Mouse (Mus musculus): ENCODE measurements around the gene Serinc5.
A peak's percentile ranks its signal among the peaks of the same experiment; 100 is the strongest.
"Not testable (repeated sequence)": the region's sequence is repeated elsewhere in the genome, so short reads cannot be mapped to it uniquely, and the experiment has no call there.

The Serinc5 gene

DNA sequence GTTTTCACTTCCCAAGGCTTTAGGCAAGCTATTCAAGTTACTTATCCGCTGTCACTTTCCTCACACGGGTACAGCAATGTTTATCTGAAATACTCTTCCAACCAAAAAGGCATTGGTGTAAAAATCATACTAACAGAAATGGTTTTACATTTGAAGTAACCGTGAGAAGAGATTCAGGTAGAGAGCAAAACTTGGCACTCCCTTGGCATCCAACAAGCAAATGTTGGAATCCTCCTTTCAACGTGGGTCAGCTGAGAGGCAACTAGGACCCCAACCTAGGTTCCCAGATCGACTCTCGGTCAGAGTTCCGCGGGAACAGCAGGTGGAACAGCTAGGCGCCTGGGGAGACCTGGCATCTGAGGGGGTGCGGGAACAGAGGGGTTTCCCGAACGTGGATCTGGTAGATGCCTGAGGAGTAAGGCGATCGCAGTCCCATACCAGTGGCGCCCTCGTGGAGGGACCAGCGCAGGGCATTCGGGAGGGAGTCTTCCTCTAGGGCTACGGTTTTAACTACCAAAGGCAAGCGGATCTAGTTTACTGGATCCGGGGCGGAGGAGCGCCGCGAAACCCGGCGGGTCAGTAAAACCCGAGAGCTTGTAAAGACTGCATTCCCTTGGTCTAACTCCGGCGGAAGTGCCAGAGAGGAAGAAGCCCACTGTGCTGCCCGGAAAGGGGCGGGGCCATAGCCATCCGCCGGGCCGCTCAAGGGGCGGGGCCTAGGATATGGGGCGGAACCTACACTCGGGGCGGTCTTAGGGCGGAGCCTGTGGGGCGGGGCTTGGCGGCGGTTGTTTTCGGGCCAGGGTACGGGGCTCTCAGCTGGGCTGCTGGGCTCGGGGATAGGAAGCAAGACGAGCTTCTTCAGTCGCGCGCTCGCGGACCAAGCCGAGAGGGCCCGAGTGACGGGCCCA, at the start of gene Serinc5:
Serinc5 (plus strand) TSS at position 781 of the 911 bp plus-strand sequence.
- peak; percentile 97 for DNase-seq

DNA sequence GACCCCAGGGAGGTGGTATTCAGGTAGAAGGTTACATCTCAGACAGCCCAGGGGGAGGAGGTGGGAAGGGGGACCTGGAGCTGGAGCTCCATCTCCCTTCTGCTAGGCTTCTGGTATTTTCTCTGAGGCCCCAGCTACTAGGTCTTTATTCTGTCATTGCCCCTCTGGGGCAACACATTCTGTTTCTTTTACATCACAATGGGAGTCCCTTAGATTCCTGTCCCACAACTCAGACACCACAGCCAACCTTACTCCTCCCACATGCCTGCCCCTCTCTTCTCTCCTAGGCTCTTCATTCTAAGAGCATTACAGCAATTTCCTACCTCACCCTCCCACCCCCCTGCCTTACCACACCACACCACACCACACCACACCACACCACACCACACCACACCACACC, 34.8 kb upstream of the Serinc5 start, which contains the start of gene Spz1:
Spz1 (minus strand) TSS at position 101 of the 400 bp plus-strand sequence.
- DNase-seq = no peak

DNA sequence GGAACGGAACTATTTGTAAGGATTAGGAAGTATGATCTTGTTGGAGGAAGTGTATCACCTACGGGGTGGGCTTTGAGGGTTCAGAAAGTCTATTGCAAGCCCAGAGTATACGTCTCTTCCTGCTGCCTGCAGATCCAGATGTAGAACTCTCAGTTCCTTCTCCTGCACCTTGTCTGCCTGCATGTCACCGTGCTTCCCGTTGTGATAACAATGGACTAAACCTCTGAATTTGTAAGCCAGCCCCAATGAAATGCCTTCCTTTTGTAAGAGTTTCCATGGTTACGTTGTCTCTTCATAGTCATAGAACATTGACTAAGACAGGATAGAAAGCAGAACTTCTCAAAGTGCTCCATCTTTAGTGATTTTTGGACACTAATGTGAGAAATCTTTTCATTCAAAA, 34.2 kb upstream of the Serinc5 start:
- no peak for DNase-seq

DNA sequence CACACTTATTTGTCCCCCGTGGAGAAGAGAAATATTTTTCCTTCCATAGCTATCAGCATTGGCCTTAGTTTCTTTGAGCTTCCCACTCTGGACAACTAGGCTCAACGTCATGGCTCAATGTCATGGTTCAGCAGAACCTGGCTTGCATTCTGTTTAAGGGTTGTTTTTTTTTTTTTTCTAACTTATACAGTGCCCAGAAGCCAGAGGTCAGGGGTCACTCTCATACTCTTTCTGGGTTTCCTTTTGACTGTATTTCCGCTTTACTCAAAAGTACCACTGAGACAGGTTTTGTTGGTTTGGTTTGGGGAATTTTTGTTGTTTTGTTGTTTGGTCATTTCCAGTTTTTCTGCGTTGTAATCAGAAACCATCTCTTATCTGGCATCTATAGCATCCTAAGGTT, 32.7 kb upstream of the Serinc5 start:
- no peak for DNase-seq

DNA sequence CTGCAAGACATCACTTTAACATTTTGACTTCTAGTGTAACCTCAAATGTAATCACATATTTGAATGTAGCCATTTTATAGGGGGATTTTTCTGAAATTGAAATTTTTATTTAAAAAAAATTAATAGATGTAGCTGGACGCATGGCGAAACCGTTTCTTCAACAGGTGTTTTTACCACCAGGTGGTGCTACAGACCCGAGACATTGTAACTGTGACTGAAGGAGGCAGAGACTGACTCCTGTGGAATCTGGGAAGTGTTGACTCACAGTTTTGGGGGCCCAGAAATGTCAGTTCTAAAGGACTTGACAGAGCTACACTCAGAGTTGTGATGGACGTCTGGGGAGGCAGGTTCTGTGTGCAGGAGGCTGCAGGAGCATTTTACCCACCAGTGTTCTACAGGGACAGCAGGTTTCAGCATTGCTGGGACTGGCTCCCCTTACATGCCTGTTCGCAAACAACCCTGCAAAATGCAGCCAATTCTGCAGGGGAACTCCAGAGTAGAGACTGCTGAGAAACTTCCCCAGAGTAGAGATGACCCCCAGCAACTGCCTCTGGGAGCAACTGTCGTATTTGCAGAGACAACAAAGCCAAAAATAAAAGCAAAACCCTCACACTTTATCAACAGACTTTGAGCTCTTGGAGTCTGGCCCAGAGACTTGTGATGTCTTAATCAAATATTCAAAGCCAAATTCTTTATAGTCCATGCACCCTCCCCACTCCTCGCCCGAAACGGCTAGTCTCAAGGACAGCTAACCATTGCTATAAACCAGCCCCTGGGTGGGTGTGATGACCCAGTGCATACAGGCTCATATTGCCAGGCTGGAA, 30.5 kb upstream of the Serinc5 start:
- peak; percentile 60 for DNase-seq

DNA sequence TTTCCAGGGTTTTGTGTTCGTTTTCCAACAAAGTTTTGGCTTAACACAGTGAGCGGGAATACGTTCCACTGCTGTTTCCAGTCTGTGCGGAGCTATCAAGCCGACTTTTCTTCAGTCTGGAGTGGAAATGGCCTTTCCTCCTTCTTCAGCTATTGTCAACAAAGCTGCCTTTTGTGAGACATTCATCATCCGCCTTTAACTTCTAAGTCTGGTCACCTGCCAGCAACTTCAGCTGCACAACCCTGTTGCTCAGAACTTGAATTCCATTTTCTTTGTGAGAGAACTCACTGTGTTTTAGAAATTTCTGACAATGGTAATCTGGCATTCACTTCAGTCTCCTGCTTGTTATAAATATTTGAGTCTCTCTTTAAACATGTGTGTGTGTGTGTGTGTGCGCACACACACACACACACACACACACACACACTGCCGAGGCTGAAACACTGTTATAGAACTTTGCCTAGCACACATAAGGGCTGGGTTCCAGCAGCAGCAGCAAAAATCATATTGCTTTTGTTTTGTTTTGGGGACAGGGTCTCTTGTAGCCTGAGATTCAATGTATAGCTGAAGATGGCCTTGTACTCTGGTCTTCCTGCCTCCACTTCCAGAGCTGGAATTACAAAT, 26.7 kb upstream of the Serinc5 start:
- DNase-seq = no peak

DNA sequence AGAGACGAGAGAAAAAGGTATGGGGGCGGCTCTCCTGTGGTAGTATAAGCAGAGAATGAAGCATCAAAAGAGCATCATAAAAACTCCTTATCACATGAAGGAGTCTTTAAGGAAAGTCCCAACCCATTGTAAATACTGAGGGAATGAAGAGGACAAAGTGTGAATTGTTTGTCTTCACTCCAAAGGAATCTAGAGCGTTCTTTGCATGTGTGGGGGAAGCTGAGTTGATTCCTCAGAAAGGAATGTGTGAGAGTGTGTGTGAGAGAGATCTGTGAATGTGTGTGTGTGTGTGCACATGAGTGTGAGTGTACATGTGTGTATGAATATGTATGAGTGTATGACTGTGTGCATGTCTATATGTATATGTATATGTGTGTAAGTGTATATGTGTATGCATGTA, 22.2 kb upstream of the Serinc5 start:
- DNase-seq = no peak

DNA sequence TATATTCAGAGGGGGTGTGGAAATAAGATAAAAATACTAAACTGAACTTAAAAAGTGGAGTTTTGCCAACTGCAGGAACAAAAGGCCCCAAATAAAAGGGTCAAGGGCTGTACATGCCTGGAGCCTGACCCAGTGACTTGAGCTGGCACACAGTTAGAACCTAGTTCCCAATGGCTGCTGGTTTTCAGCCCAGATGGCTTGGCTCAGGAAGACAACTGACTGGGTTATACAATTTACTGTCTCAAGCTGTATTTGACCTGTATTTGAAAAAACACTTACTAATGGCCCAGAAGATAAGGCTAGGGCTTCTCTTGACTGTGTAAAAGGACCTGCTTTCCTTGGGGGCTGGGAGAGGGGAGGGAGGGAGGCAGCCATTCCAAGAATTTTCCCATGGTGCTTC, 21.6 kb upstream of the Serinc5 start:
- no peak for DNase-seq

DNA sequence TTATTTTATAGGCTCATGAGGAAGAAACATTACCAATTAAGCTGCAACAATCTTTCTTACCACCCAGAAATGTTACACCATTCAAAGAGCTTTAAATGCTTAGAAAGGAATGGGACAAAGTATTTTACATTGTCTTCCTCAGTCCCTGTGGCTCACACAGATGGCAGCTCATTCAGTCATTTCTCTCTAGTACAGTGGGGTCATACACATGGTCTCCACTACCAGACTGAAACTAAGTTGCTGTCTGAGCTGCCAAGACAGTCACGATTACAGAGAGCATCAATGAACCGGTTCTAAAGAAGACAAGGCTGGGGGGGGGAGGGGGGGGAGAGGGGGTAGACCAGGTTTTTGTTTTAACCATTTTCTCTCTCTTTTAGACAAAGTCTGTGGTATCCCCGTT, 19.7 kb upstream of the Serinc5 start:
- DNase-seq = no peak

DNA sequence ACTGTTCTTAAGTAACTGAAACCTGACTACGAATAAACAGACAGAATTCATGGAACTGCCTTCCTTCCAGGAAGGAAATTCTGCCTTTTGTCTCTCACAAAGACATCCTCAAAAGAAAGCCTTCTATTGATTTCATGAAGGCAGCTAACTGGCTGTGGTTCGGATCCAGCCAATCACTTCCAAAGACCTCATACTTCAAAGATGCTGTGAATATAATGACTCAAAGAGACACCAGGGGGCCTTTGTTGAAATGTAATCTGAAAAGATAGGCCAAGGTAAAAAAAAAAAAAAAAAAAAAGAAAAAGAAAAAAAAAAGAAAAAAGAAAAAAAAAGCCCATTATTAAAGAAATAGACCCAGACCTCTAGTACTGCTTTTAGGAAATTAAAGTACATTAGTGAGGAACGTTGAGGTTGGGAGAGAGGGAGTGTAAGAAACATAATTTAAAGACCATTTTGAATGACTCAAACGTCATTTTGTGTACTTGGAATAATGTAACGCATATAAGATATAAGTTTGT, 18.6 kb upstream of the Serinc5 start:
- DNase-seq = no peak

DNA sequence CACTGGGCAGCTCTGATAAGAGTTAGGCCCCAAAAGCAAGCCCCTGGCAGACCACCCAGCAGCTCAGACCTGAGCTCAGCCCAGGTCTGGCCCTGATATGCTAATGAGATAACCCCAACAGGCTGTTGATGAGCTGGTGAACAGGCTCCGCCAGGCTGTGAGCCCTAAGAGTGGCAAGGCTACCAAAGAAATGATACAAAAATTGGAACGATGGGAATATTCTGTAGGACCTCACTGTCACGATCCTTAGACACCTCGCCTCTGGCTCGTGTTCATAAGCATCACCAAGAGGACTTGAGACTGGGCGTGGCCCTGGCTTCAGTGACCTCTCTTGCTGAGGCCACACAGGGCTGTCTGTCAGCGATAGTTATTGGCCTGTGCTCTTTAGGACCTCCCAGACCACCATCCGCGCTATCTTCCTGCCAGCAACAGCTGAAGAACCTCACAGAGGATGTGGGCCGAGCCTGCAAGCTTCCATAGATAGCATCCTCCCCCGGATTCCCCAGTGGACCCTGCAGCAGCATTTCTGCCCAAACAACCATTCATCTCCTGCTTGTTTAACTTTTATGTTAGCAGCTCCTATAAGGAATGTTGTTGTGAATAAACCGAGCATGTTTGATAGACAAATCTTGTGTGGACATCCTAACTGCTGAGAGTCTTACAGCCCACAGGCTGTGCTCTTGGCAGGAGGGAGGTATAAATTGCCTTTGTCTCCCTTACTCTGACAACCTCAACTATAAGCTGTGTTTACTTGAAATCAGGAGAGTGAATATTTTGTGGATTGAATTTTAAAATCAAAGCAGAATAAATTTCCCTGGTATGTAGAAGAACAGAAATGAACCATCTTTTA, 17.9 kb upstream of the Serinc5 start:
- DNase-seq = no peak

DNA sequence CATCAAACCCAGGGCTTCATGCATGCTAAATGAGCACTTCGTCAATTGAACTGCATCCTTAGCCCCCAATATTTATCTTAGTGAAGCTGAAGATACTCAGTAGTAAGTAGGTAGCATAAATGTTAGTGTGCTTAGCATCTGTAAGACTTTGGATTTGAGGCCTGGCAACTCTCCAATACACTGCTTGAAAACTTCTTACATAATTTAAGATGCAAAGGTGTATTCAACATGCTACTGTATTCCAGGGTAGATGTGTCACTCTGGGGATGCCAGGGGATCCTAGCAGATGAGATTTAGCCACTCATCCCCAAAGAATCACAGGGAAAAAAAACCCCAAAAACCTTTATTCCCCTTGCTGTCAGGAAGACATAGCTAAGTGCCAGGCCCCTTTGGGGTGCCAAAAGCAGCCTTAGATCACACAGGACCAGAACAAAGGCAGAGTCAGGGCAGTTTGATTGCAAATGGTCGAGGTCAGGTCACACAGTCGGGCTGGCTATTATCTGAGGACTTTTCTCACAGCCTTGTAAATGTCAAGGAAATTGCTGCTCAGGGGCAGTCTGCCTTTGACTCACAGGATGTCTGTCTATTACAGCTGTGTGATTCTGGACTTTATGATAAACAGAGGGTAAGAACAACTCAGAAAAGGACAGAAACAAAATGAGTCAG, 17.0 kb upstream of the Serinc5 start:
- DNase-seq = no peak

DNA sequence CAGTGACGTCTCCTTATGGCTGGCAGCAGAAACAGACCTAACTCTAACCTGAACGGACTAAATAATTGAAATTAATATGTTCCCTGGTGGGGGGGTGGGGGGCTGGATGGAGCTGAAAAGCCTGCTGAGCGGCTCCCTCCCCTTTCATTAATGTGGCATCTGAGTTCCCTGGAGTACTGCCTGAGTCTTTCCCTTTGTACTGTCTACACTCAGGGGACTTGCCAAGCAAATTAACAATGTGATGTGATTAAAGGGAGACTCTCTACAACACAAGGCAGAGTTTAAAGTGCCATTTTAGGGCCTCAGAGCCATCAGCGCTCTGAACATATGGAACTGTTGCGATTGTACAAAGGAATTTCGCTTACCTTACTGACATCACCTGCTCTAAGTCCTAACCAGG, 16.4 kb upstream of the Serinc5 start:
- DNase-seq = no peak

DNA sequence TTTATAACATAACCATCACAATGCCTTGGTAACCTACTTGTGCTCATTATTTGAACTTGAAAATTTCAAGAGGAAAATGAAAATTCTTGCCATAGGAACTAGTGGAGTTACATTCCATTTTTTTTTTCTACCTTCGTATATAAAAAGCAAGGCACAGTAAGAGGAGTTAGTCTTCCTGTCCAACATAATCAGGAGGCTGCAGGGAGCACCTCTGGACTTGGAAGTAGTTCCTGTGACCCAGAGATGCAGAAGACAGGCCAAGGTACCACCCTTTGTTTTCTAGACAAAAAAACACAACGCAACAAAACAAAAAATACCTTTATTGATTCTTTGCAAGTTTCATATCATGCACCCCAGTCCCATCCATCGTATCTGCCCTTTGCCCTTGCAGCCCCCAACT, 16.0 kb upstream of the Serinc5 start:
- DNase-seq = no peak

DNA sequence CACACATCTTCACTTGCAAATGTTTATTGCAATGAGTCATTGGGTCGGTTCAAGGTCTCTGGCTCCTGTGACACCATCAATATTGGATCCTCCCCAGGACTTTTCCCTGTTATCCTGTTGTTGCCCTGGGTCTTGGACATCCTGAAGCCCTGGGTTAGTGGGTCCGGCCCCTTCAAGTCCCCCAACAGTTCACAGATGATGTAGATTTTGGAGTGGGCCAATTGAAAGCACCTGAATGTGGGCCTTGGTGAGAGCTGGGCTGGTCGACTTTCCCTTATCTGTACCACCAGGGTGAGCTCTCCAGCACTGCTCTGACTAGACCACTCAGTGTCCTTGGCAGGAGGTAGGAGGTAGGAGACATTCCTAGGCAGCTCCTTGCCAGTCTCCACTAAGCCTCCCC, 15.5 kb upstream of the Serinc5 start:
- DNase-seq = no peak

DNA sequence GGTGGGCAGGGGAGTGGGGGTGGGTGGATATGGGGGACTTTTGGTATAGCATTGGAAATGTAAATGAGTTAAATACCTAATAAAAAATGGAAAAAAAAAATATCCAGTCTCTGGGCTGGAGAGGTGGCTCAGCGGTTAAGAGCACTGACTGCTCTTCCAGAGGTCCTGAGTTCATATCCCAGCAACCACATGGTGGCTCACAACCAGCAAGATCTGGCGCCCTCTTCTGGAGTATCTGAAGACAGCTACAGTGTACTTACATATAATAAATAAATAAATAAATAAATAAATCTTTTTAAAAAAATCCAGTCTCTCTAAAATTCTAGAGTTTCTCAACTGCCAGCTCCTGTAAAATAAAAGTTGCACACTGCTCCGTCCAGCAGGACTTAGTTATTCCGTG, 5.6 kb upstream of the Serinc5 start:
- DNase-seq = not testable (repeated sequence)

DNA sequence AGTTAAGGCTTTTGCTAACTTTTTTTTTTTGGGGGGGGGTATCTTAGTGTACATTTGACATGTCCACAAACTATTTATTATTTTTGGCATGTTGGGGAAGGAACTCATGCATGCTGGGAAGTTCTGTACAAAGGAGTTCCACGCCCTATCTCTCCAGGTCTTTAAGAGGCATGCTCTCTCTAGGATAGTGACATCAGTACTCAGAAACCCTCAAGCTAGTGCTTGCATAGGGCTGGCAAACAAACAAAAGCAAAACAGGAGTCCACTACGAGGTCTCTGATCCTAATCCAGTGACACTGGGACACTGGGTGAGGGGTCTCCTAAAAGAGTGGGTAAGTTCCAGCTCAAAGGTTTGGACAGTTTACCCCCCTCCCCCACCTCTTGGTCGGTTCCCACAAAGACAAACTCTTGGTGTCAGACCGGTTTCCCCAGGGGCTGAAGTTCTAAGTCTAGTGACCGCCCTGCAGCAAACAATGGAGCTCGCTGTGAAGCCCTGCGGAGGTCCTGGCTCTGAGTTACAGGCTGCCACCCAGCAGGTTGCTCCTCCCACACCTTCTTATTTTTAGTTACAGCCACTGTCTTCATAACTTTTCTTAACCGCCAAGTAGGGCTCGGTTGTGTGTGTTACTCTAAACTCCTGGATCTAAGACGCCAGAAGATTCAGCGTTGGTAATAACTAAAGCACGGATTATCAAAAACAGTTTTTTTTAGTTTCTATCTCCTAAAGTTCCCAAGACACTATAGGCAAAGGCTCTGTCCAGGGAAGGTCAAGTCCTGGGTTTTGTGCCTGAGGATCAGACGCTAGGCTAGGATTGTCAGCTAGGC, 1.2 kb upstream of the Serinc5 start:
- no peak for DNase-seq

DNA sequence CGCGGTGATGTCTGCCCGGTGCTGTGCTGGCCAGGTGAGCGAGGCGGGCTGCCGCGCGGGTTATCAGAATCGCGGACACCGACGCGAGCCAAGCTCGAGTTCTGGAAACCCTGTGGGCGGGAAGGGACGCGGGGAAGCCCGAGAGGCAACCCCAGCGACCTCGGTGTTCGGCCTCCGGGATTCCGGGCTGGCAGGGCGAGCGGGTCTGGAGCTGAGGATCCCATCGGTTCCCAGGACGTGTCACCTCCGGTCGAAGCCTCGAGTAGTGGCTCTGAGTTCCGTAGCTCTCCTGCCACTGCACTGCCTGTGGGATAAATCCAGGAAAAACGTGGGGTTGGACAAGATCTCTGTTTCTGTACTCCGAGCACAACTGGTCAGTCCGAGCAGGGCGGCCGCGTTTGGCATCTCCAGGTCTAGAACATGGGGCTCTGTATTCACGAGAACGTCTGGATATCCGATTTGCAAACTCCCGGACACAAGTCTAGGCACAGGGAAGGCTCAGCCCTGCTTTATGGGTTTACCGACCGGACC, 428 bp downstream of the Serinc5 start:
- no peak for DNase-seq

DNA sequence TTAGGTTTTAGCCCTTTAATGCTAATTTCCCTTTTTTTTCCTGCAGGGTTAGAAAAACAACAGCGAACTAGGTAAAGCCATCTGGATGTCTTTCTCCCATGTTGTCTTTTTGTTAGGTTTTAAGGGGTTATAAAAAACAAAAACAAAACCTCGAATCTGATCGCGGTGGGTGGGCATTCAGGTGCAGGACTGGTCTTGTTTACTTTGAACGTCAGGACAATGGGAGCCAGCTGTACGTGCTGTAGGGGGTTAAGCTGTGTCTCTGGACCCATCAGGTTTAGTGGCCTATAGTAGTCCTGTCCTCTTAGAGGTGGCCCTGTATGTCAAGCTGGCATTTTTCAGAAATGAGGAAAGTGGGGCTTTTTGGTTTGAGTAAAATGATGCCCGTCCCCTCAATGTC, 1.0 kb downstream of the Serinc5 start:
- no peak for DNase-seq

DNA sequence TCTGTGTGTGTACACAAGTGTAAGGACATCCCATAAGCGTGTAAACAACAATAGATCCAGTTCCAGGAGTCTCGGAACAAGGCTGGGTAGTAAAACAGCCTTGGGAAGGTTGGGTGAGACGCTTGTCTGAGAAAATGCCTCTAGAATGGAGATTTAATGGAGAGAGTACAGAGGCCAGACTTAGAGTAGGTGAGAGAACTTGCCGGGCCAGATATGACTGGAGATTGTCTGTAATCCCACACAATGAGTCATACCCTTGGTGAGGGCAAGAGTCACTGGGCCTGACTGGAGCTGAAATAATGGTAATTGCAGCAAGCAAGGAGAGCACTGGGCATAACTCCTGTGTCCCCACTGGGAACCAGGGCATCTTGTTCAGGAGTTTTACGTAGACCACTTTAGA, 2.2 kb downstream of the Serinc5 start:
- no peak for DNase-seq

DNA sequence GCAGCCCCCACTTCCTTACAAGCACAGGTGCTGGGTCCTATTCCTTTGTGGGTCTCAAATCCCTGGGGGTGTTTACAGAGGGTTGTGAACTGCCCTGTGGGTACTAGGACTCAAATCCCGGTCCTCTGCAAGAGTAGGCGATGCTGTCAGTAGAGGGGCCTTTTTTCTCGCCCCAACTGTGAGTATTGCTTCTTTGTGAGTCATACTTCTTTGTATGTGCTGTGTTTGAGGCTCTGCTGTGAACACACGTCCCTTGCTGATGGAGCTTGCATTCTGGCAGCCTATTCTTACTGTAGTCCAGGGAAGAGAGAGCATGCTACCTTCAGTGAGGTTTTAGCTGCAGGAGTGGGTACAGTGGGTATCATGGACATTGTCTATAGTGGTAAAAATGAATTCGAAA, 4.3 kb downstream of the Serinc5 start:
- no peak for DNase-seq

All from right cerebral cortex, postnatal 25 days (tissue).